Mouse (Mus musculus) embryonic fibroblast, embryonic 13.5 days (primary cell): Measurements from ENCODE around the gene Poc1a.

Source experiments
- CTCF ChIP-seq: IDR thresholded peaks from 2 replicates; pipeline ENCODE4 v1.5.1; 2011; ENCODE audit warnings: mild to moderate bottlenecking, control low read depth, low read length, moderate library complexity, borderline replicate concordance; ENCODE audit not compliant: insufficient read depth
- POLR2A ChIP-seq: IDR thresholded peaks from 2 replicates; pipeline ENCODE4 v1.6.1; 2011; ENCODE audit warnings: low read depth, mild to moderate bottlenecking, control low read depth, low read length, moderate library complexity

DNA sequence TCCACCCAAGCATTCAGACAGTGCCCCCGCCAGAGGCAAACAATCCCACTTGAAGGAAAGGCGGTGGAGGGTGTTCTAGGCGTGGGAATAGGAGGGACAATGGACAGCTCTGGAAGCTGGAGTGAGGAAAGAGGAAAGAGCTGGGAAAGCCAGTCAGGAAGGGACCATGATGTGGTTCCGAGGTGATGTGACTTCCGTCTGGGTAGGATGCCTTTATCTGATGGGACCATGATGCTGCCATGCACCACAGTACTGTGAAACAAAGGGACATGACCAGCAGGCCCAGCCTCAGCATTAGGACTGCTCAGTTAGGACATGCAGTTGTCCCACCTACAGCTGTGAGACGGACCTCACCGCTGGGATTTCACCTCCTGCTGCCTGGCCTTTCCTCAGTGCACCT is 49.6 kb upstream of the Poc1a start:
- no peak for TF ChIP-seq CTCF
- TF ChIP-seq POLR2A, result no peak
